Mouse (Mus musculus): ENCODE measurements at regions not wholly inside any gene's neighbourhood (a gene's known extent, or its start where the extent isn't known, plus 50 kb on each side); places are given as distances from the start of the nearest gene placed in this dataset.
A peak's percentile ranks its signal among the peaks of the same experiment; 100 is the strongest.

- peak; percentile 68 for ATAC-seq (ENCODE audit: low FRiP score, low TSS enrichment)
- no peaks in the 10 kb centered on the region for H3K9me3 ChIP-seq (ENCODE audit: control insufficient read depth, low read length)
- no peaks in the 10 kb centered on the region for H3K4me1 ChIP-seq (replicated peaks; ENCODE audit: control insufficient read depth, insufficient read depth)
- peak; percentile 41 for DNase-seq (ENCODE audit: low spot score)
- no peaks in the 10 kb centered on the region for H3K36me3 ChIP-seq (ENCODE audit: control insufficient read depth, insufficient read depth, low read length)
- H3K4me2 ChIP-seq (replicated peaks; ENCODE audit: low read depth) = no peak overlapping the region
- H3K27me3 ChIP-seq (ENCODE audit: control insufficient read depth, insufficient read depth, low read length) = no peaks in the 10 kb centered on the region
- no peak for TF ChIP-seq EP300 (optimal IDR thresholded peaks at IDR 0.05)
- no peak for TF ChIP-seq CTCF (IDR thresholded peaks at IDR 0.05; ENCODE audit: low read depth)
- WGBS = 17% methylated on average over 2 of the region's 2 CpGs
- H3K9ac ChIP-seq (ENCODE audit: low read length) = no peak overlapping the region
- H3K27ac ChIP-seq (replicated peaks) = no peak overlapping the region
- H3K4me3 ChIP-seq (ENCODE audit: low read depth, low read length) = no peak overlapping the region
Measured at GRCm38 (mm10) chr2:11853210-11853973, 75.7 kb downstream of the Ankrd16 start.

- Histone ChIP-seq H3K4me1 (replicated peaks; ENCODE audit: control insufficient read depth, insufficient read depth) (no peaks in the 10 kb centered on the region), H3K27ac (replicated peaks) (no peak overlapping the region), H3K27me3 (ENCODE audit: control insufficient read depth, insufficient read depth, low read length) (no peaks in the 10 kb centered on the region), H3K9ac (ENCODE audit: low read length) (no peak overlapping the region), H3K36me3 (ENCODE audit: control insufficient read depth, insufficient read depth, low read length) (no peaks in the 10 kb centered on the region), H3K4me2 (replicated peaks; ENCODE audit: low read depth) (no peak overlapping the region), H3K4me3 (ENCODE audit: low read depth, low read length) (no peak overlapping the region), H3K9me3 (ENCODE audit: control insufficient read depth, low read length) (no peaks in the 10 kb centered on the region)
- ATAC-seq (ENCODE audit: low FRiP score, low TSS enrichment) (no peak), DNase-seq (ENCODE audit: low spot score) (no peak)
- TF ChIP-seq CTCF (IDR thresholded peaks at IDR 0.05; ENCODE audit: low read depth) (peak; percentile 65), EP300 (optimal IDR thresholded peaks at IDR 0.05) (no peak)
- 32% methylated on average over 2 of the region's 2 CpGs for WGBS
Measured at GRCm38 (mm10) chr2:11869983-11870382, 92.3 kb downstream of the Ankrd16 start.

GRCm38 (mm10) chr2:11880005-11880404, 102.3 kb downstream of the Ankrd16 start:
- Histone ChIP-seq H3K27me3 (ENCODE audit: control insufficient read depth, insufficient read depth, low read length) (no peaks in the 10 kb centered on the region), H3K4me3 (ENCODE audit: low read depth, low read length) (no peak overlapping the region), H3K4me1 (replicated peaks; ENCODE audit: control insufficient read depth, insufficient read depth) (no peaks in the 10 kb centered on the region), H3K36me3 (ENCODE audit: control insufficient read depth, insufficient read depth, low read length) (no peaks in the 10 kb centered on the region), H3K9me3 (ENCODE audit: control insufficient read depth, low read length) (no peaks in the 10 kb centered on the region), H3K9ac (ENCODE audit: low read length) (no peak overlapping the region), H3K4me2 (replicated peaks; ENCODE audit: low read depth) (no peak overlapping the region), H3K27ac (replicated peaks) (no peak overlapping the region)
- TF ChIP-seq CTCF (IDR thresholded peaks at IDR 0.05; ENCODE audit: low read depth) = no peak
- TF ChIP-seq EP300 (optimal IDR thresholded peaks at IDR 0.05) = no peak
- DNase-seq (ENCODE audit: low spot score) (no peak), ATAC-seq (ENCODE audit: low FRiP score, low TSS enrichment) (no peak)
- 33% methylated on average over 1 of the region's 1 CpGs for WGBS

GRCm38 (mm10) chr2:11894792-11895568, 117.3 kb downstream of the Ankrd16 start:
- no peaks in the 10 kb centered on the region for H3K4me1 ChIP-seq (replicated peaks; ENCODE audit: control insufficient read depth, insufficient read depth)
- no peaks in the 10 kb centered on the region for H3K27me3 ChIP-seq (ENCODE audit: control insufficient read depth, insufficient read depth, low read length)
- ATAC-seq (ENCODE audit: low FRiP score, low TSS enrichment) = no peak
- TF ChIP-seq EP300 (optimal IDR thresholded peaks at IDR 0.05) (no peak), CTCF (IDR thresholded peaks at IDR 0.05; ENCODE audit: low read depth) (no peak)
- no peaks in the 10 kb centered on the region for H3K9me3 ChIP-seq (ENCODE audit: control insufficient read depth, low read length)
- DNase-seq (ENCODE audit: low spot score) = no peak
- H3K4me3 ChIP-seq (ENCODE audit: low read depth, low read length) = no peak overlapping the region
- no peaks in the 10 kb centered on the region for H3K36me3 ChIP-seq (ENCODE audit: control insufficient read depth, insufficient read depth, low read length)
- H3K4me2 ChIP-seq (replicated peaks; ENCODE audit: low read depth) = no peak overlapping the region
- WGBS = 77% methylated on average over 7 of the region's 7 CpGs
- no peak overlapping the region for H3K9ac ChIP-seq (ENCODE audit: low read length)
- H3K27ac ChIP-seq (replicated peaks) = no peak overlapping the region

GRCm38 (mm10) chr2:11899698-11900660, 122.3 kb downstream of the Ankrd16 start:
- 65% methylated on average over 11 of the region's 11 CpGs for WGBS
- H3K27ac ChIP-seq (replicated peaks) = no peak overlapping the region
- ATAC-seq (ENCODE audit: low FRiP score, low TSS enrichment) (no peak), DNase-seq (ENCODE audit: low spot score) (no peak)
- H3K36me3 ChIP-seq (ENCODE audit: control insufficient read depth, insufficient read depth, low read length) = no peaks in the 10 kb centered on the region
- H3K27me3 ChIP-seq (ENCODE audit: control insufficient read depth, insufficient read depth, low read length) = no peaks in the 10 kb centered on the region
- H3K9me3 ChIP-seq (ENCODE audit: control insufficient read depth, low read length) = no peaks in the 10 kb centered on the region
- no peak overlapping the region for H3K4me3 ChIP-seq (ENCODE audit: low read depth, low read length)
- no peak overlapping the region for H3K9ac ChIP-seq (ENCODE audit: low read length)
- H3K4me2 ChIP-seq (replicated peaks; ENCODE audit: low read depth) = no peak overlapping the region
- H3K4me1 ChIP-seq (replicated peaks; ENCODE audit: control insufficient read depth, insufficient read depth) = no peaks in the 10 kb centered on the region
- no peak for TF ChIP-seq EP300 (optimal IDR thresholded peaks at IDR 0.05)
- TF ChIP-seq CTCF (IDR thresholded peaks at IDR 0.05; ENCODE audit: low read depth) = no peak
